Mouse (Mus musculus): Measurements from ENCODE around the gene Hnf4a. TPM values are rescaled to one million over a fixed set of nuclear protein-coding genes. Genes with fewer than 3 reads are reported as not detected.
A peak's percentile ranks its signal among the peaks of the same experiment; 100 is the strongest.

Hnf4a gene
- polyA plus RNA-seq, 1 experiment, result 354 TPM

- DNase-seq, result peak; percentile 47
- 56% methylated on average over 2 of the region's 2 CpGs for WGBS
- TF ChIP-seq POLR2A (IDR thresholded peaks at IDR 0.05; ENCODE audit: low read depth, low read length), result no peak
- TF ChIP-seq CTCF (conservative IDR thresholded peaks at IDR 0.05; ENCODE audit: insufficient read depth, insufficient read length, low read depth, low read length), result no peak
- Histone ChIP-seq H3K36me3 (ENCODE audit: control insufficient read depth, insufficient read depth, low read length) (no peaks in the 10 kb centered on the region), H3K27ac (ENCODE audit: insufficient read depth, low read depth, low read length) (no peak overlapping the region), H3K4me3 (ENCODE audit: insufficient read depth, low read depth, low read length) (no peak overlapping the region), H3K4me1 (ENCODE audit: control insufficient read depth, insufficient read depth, low read length) (no peaks in the 10 kb centered on the region), H3K27me3 (replicated peaks; ENCODE audit: control insufficient read depth, insufficient read depth, low read length) (no peaks in the 10 kb centered on the region)
Measured at GRCm38 (mm10) chr2:163502219-163502618, 4.4 kb upstream of the Hnf4a start.

- 51% methylated on average over 7 of the region's 7 CpGs for WGBS
- H3K27ac ChIP-seq (ENCODE audit: insufficient read depth, low read depth, low read length), result no peak overlapping the region
- TF ChIP-seq POLR2A (IDR thresholded peaks at IDR 0.05; ENCODE audit: low read depth, low read length), result no peak
- TF ChIP-seq CTCF (conservative IDR thresholded peaks at IDR 0.05; ENCODE audit: insufficient read depth, insufficient read length, low read depth, low read length), result no peak
- no peaks in the 10 kb centered on the region for H3K36me3 ChIP-seq (ENCODE audit: control insufficient read depth, insufficient read depth, low read length)
- H3K27me3 ChIP-seq (replicated peaks; ENCODE audit: control insufficient read depth, insufficient read depth, low read length), result no peaks in the 10 kb centered on the region
- no peak overlapping the region for H3K4me3 ChIP-seq (ENCODE audit: insufficient read depth, low read depth, low read length)
- DNase-seq, result no peak
- no peaks in the 10 kb centered on the region for H3K4me1 ChIP-seq (ENCODE audit: control insufficient read depth, insufficient read depth, low read length)
Measured at GRCm38 (mm10) chr2:163503191-163503590, 3.4 kb upstream of the Hnf4a start.

- no peak for DNase-seq
- H3K27me3 ChIP-seq (replicated peaks; ENCODE audit: control insufficient read depth, insufficient read depth, low read length), result no peaks in the 10 kb centered on the region
- no peaks in the 10 kb centered on the region for H3K36me3 ChIP-seq (ENCODE audit: control insufficient read depth, insufficient read depth, low read length)
- TF ChIP-seq POLR2A (IDR thresholded peaks at IDR 0.05; ENCODE audit: low read depth, low read length) (no peak), CTCF (conservative IDR thresholded peaks at IDR 0.05; ENCODE audit: insufficient read depth, insufficient read length, low read depth, low read length) (0 out of 2 replicates have a peak, but pooled peaks have one; percentile 13)
- H3K27ac ChIP-seq (ENCODE audit: insufficient read depth, low read depth, low read length), result no peak overlapping the region
- no peak overlapping the region for H3K4me3 ChIP-seq (ENCODE audit: insufficient read depth, low read depth, low read length)
- WGBS, result 84% methylated on average over 7 of the region's 7 CpGs
- no peaks in the 10 kb centered on the region for H3K4me1 ChIP-seq (ENCODE audit: control insufficient read depth, insufficient read depth, low read length)
Measured at GRCm38 (mm10) chr2:163525761-163526243, 19.2 kb downstream of the Hnf4a start.

GRCm38 (mm10) chr2:163527497-163527896 is 20.9 kb downstream of the Hnf4a start:
- Histone ChIP-seq H3K36me3 (ENCODE audit: control insufficient read depth, insufficient read depth, low read length) (no peaks in the 10 kb centered on the region), H3K27ac (ENCODE audit: insufficient read depth, low read depth, low read length) (no peak overlapping the region), H3K27me3 (replicated peaks; ENCODE audit: control insufficient read depth, insufficient read depth, low read length) (no peaks in the 10 kb centered on the region), H3K4me1 (ENCODE audit: control insufficient read depth, insufficient read depth, low read length) (no peaks in the 10 kb centered on the region), H3K4me3 (ENCODE audit: insufficient read depth, low read depth, low read length) (no peak overlapping the region)
- no peak for DNase-seq
- WGBS, result 76% methylated on average over 2 of the region's 2 CpGs
- no peak for TF ChIP-seq POLR2A (IDR thresholded peaks at IDR 0.05; ENCODE audit: low read depth, low read length)
- no peak for TF ChIP-seq CTCF (conservative IDR thresholded peaks at IDR 0.05; ENCODE audit: insufficient read depth, insufficient read length, low read depth, low read length)

GRCm38 (mm10) chr2:163530418-163530817 is 23.8 kb downstream of the Hnf4a start:
- no peaks in the 10 kb centered on the region for H3K36me3 ChIP-seq (ENCODE audit: control insufficient read depth, insufficient read depth, low read length)
- H3K4me3 ChIP-seq (ENCODE audit: insufficient read depth, low read depth, low read length), result no peak overlapping the region
- no peak for DNase-seq
- H3K27me3 ChIP-seq (replicated peaks; ENCODE audit: control insufficient read depth, insufficient read depth, low read length), result no peaks in the 10 kb centered on the region
- no peaks in the 10 kb centered on the region; the same call in 1 of the 2 replicates for H3K4me1 ChIP-seq (ENCODE audit: control insufficient read depth, insufficient read depth, low read length)
- TF ChIP-seq CTCF (conservative IDR thresholded peaks at IDR 0.05; ENCODE audit: insufficient read depth, insufficient read length, low read depth, low read length) (no peak), POLR2A (IDR thresholded peaks at IDR 0.05; ENCODE audit: low read depth, low read length) (no peak)
- no peak overlapping the region for H3K27ac ChIP-seq (ENCODE audit: insufficient read depth, low read depth, low read length)
- 44% methylated on average over 8 of the region's 8 CpGs for WGBS

- Histone ChIP-seq H3K27me3 (replicated peaks; ENCODE audit: control insufficient read depth, insufficient read depth, low read length) (no peaks in the 10 kb centered on the region), H3K27ac (ENCODE audit: insufficient read depth, low read depth, low read length) (no peak overlapping the region), H3K36me3 (ENCODE audit: control insufficient read depth, insufficient read depth, low read length) (no peaks in the 10 kb centered on the region), H3K4me1 (ENCODE audit: control insufficient read depth, insufficient read depth, low read length) (no peaks in the 10 kb centered on the region; the same call in 1 of the 2 replicates), H3K4me3 (ENCODE audit: insufficient read depth, low read depth, low read length) (no peak overlapping the region)
- peak; percentile 83 for DNase-seq
- peak; percentile 89 for TF ChIP-seq CTCF (conservative IDR thresholded peaks at IDR 0.05; ENCODE audit: insufficient read depth, insufficient read length, low read depth, low read length)
- TF ChIP-seq POLR2A (IDR thresholded peaks at IDR 0.05; ENCODE audit: low read depth, low read length), result no peak
- WGBS, result 7% methylated on average over 9 of the region's 9 CpGs
Measured at GRCm38 (mm10) chr2:163531917-163532316, 25.3 kb downstream of the Hnf4a start.

GRCm38 (mm10) chr2:163533226-163533625 is 26.6 kb downstream of the Hnf4a start:
- 65% methylated on average over 9 of the region's 9 CpGs for WGBS
- no peak overlapping the region for H3K27ac ChIP-seq (ENCODE audit: insufficient read depth, low read depth, low read length)
- peak; percentile 50 for DNase-seq
- no peaks in the 10 kb centered on the region; the same call in 1 of the 2 replicates for H3K4me1 ChIP-seq (ENCODE audit: control insufficient read depth, insufficient read depth, low read length)
- no peak overlapping the region for H3K4me3 ChIP-seq (ENCODE audit: insufficient read depth, low read depth, low read length)
- H3K36me3 ChIP-seq (ENCODE audit: control insufficient read depth, insufficient read depth, low read length), result no peaks in the 10 kb centered on the region
- H3K27me3 ChIP-seq (replicated peaks; ENCODE audit: control insufficient read depth, insufficient read depth, low read length), result no peaks in the 10 kb centered on the region
- TF ChIP-seq POLR2A (IDR thresholded peaks at IDR 0.05; ENCODE audit: low read depth, low read length) (no peak), CTCF (conservative IDR thresholded peaks at IDR 0.05; ENCODE audit: insufficient read depth, insufficient read length, low read depth, low read length) (no peak)

All from kidney, adult 2 months (tissue).